Mouse (Mus musculus) liver, embryonic 14.5 days (tissue): ENCODE results near the gene Kalrn.

Source experiments
- CTCF ChIP-seq: IDR thresholded peaks from 2 replicates; pipeline ENCODE4 v1.5.1; 2016; ENCODE audit warnings: antibody characterized with exemption, low read depth, control low read depth
- EP300 ChIP-seq: IDR thresholded peaks from 2 replicates; pipeline ENCODE4 v1.6.1; 2016; ENCODE audit warnings: antibody characterized with exemption, low read depth

- no peak for TF ChIP-seq EP300
- TF ChIP-seq CTCF, result no peak
These were observed 188.3 kb downstream of the Kalrn start for GRCm38 (mm10) chr16:34385065-34385464.
